Mouse (Mus musculus) neural tube, embryonic 12.5 days (tissue): ENCODE results near the gene Dhx15. TPM values are rescaled to one million over a fixed set of nuclear protein-coding genes. Genes with fewer than 3 reads are reported as not detected.

Experiments
- ATAC-seq: fragments of 200-750 bp; cut with Nextera tagmentation; 2 replicates; pipeline ENCODE4 v1.8.0; 2017; ENCODE audit warnings: low read depth, mild to moderate bottlenecking, moderate TSS enrichment, moderate library complexity; ENCODE audit not compliant: low FRiP score
- H3K27ac ChIP-seq: fragments of 300-500 bp; sonication (generic); 2 replicates; pipeline ENCODE4 v1.5.1; 2016
- H3K27me3 ChIP-seq: fragments of 300-500 bp; sonication (generic); replicated peaks from 2 replicates; pipeline ENCODE4 v1.6.1; 2016; ENCODE audit warnings: mild to moderate bottlenecking
- H3K36me3 ChIP-seq: fragments of 300-500 bp; sonication (generic); 2 replicates; pipeline ENCODE4 v1.6.1; 2016; ENCODE audit warnings: mild to moderate bottlenecking
- H3K4me1 ChIP-seq: fragments of 300-500 bp; sonication (generic); 2 replicates; pipeline ENCODE4 v1.6.1; 2016
- H3K4me2 ChIP-seq: fragments of 300-500 bp; sonication (generic); replicated peaks from 2 replicates; pipeline ENCODE4 v1.6.1; 2016; ENCODE audit warnings: mild to moderate bottlenecking
- H3K4me3 ChIP-seq: fragments of 300-500 bp; sonication (generic); 2 replicates; pipeline ENCODE4 v1.5.1; 2016
- H3K9ac ChIP-seq: fragments of 300-500 bp; sonication (generic); 2 replicates; pipeline ENCODE4 v1.6.1; 2016; ENCODE audit warnings: mild to moderate bottlenecking
- H3K9me3 ChIP-seq: fragments of 300-500 bp; sonication (generic); 2 replicates; pipeline ENCODE4 v1.6.1; 2016; ENCODE audit warnings: mild to moderate bottlenecking
- WGBS: fragments of 180-500 bp; shearing (Covaris S2); methylation state at CpG from one replicate; pipeline ENCODE4 v1.1.7; 2016; 5-methylcytosine and 5-hydroxymethylcytosine counted together
- polyA plus RNA-seq: library from polyadenylated mRNA; unstranded; fragments of >200 nt; fragmentation: Nextera tagmentation; extraction: Ambion mirVana; gene quantifications from 2 replicates; pipeline ENCODE4 v1.2.1, GENCODE M21; 2016

Dhx15 gene
- polyA plus RNA-seq, 1 experiment from 2014 or later, result 173 TPM

DNA sequence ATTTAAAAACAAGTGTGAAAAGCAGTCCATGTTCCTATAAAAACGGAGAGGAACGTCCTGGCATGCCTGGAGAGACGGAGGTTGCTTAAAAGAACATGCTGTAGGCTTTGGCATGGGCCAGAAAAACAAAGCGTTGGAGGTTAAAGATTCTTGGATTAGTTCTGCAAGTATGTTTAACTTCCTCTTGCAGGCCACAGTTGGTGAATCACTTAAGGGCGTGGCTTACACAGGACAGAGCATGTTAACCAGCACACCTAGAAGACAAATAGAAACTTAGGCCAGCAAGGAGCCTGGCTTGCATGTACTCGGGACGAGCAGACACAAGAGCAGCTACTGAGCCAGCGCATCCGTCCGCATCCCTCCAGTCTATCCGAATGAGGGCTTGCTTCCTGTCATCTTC is 52.2 kb downstream of the Dhx15 start:
- no peak for ATAC-seq
- WGBS, result 94% methylated on average over 11 of the region's 11 CpGs
- Histone ChIP-seq H3K4me3 (no peak overlapping the region), H3K27me3 (no peaks in the 10 kb centered on the region), H3K9me3 (no peaks in the 10 kb centered on the region), H3K27ac (no peak overlapping the region), H3K4me1 (no peaks in the 10 kb centered on the region), H3K36me3 (peaks cover 9% of the 10 kb centered on the region), H3K4me2 (no peak overlapping the region), H3K9ac (no peak overlapping the region)

DNA sequence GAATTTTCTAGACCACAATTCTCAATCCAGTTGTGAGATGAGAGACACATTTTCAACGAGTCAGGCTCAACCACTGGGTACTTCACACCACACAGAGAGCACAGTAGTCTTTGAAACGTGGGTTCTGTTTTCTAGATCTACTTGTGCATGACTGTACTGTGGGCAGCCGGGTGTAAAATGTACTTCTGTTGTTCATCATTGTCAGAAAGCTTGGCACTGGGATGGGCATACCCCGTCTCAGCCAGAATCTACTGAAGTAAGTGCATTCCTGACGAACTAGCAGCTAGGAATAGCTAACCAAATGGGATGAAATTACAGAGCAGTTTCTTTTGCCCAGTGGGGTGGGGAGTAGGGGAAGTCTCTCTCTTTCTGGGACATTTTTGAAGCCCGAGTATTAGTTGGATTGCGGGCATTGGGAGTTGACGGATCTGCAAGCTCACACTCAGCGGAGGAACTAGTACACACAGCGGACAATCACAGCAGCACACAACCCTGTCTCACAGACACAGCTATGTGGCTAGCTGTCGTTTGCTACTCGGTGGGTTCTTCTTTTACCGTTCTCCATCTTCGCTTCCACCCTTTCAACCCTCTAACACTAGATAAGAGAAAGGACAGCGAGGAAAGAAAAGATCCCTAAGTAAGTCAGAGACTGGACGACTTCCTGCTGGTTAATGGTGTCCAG is 54.7 kb downstream of the Dhx15 start:
- Histone ChIP-seq H3K27ac (no peak overlapping the region), H3K4me3 (no peak overlapping the region), H3K4me2 (no peak overlapping the region), H3K9ac (no peak overlapping the region), H3K27me3 (no peaks in the 10 kb centered on the region), H3K36me3 (peaks cover 7% of the 10 kb centered on the region), H3K4me1 (no peaks in the 10 kb centered on the region), H3K9me3 (no peaks in the 10 kb centered on the region)
- ATAC-seq, result no peak
- WGBS, result 79% methylated on average over 16 of the region's 16 CpGs

DNA sequence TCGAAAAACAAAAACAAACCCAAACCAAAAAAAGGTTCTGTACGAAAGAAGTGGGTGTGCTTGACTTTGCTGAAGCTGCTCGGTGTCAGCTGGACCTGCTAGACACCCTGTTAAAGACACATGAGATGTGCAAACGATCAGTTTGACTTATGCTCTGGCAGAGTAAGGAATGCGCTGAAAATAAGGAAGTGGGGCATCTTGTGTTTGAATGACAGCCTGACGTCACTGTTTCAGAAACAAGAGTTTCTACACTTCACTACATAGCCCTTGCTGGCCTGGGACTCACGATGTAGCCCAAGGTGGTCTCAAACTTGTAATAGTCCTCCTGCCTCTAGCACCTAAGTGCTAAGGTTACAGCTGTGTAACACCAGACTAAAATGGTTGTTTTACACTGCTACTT is 57.5 kb downstream of the Dhx15 start:
- no peak overlapping the region for H3K27ac ChIP-seq
- no peak overlapping the region for H3K4me2 ChIP-seq
- no peak for ATAC-seq
- H3K9ac ChIP-seq, result no peak overlapping the region
- no peak overlapping the region for H3K4me3 ChIP-seq
- WGBS, result 94% methylated on average over 7 of the region's 7 CpGs
- H3K4me1 ChIP-seq, result no peaks in the 10 kb centered on the region
- no peaks in the 10 kb centered on the region for H3K9me3 ChIP-seq
- H3K36me3 ChIP-seq, result peaks cover 2% of the 10 kb centered on the region; the same call in 1 of the 2 replicates
- no peaks in the 10 kb centered on the region for H3K27me3 ChIP-seq

DNA sequence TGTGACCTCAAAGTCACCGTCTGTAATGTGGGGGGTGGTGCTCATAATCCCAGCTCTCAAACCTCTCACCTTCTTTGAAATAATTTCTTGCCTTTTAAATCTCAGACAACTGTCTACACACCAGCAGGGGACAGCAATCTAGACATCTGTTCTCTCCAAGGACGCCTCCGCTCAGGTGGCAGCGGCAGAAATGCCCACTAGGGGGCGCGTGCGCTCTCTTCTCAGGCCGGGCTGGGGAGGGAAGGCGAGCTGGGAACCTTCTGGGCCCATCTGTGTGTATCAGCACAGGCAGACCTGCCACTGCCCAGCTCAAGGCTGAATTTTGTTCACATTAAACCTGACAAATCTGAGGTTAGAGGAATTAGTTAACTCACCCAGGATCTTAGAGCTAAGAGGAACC is 58.2 kb downstream of the Dhx15 start:
- Histone ChIP-seq H3K4me1 (no peaks in the 10 kb centered on the region), H3K27ac (no peak overlapping the region), H3K27me3 (no peaks in the 10 kb centered on the region), H3K4me2 (no peak overlapping the region), H3K9me3 (no peaks in the 10 kb centered on the region), H3K9ac (no peak overlapping the region), H3K36me3 (peaks cover 2% of the 10 kb centered on the region; the same call in 1 of the 2 replicates), H3K4me3 (no peak overlapping the region)
- peak; percentile 72; the same call in 1 of the 2 replicates for ATAC-seq
- 23% methylated on average over 9 of the region's 9 CpGs for WGBS

DNA sequence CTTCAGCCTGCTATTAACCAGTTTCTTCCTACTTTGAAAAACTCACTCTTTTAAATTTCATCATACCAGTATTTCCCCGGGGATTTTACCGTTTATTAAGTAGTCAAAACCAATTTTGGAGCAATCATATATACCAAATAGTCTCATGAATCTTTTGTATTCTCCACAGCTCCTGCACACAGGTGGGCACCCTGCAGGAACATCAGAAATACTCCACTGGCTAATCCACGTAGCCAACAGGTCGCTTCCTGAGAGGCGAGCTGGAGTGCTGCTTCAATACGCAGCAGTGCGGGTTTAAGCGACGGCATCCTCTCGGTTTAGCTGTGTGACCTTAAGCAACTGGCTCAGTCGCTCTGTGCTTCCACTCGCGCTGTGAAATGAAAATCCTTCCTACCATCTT is 58.9 kb downstream of the Dhx15 start:
- ATAC-seq, result no peak
- Histone ChIP-seq H3K9ac (no peak overlapping the region), H3K4me2 (no peak overlapping the region), H3K9me3 (no peaks in the 10 kb centered on the region), H3K36me3 (peaks cover 2% of the 10 kb centered on the region; the same call in 1 of the 2 replicates), H3K4me3 (no peak overlapping the region), H3K4me1 (no peaks in the 10 kb centered on the region), H3K27ac (no peak overlapping the region), H3K27me3 (no peaks in the 10 kb centered on the region)
- 94% methylated on average over 13 of the region's 13 CpGs for WGBS

DNA sequence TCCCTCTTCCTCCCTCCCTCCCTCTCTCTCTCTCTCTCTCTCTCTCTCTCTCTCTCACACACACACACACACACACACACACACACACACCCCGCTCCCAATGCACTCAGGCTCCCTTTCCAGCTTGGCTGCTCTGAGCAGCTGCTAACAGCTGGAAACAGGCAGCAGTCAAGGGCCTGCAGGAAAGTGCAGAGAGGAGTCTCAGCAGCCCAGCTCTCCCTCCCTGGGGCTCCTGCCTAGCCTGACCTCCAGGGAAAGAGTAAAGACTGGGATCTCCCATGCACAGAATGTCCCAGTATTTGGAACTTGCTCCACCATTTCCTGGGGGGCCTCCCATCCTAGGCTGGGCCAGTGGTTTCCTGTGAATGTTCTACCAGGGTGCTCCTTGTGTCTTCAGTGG is 59.8 kb downstream of the Dhx15 start:
- Histone ChIP-seq H3K9ac (no peak overlapping the region), H3K4me2 (no peak overlapping the region), H3K4me1 (no peaks in the 10 kb centered on the region), H3K9me3 (no peaks in the 10 kb centered on the region), H3K4me3 (no peak overlapping the region), H3K36me3 (peaks cover 2% of the 10 kb centered on the region; the same call in 1 of the 2 replicates), H3K27ac (no peak overlapping the region), H3K27me3 (no peaks in the 10 kb centered on the region)
- WGBS, result 94% methylated on average over 1 of the region's 1 CpGs
- no peak for ATAC-seq

DNA sequence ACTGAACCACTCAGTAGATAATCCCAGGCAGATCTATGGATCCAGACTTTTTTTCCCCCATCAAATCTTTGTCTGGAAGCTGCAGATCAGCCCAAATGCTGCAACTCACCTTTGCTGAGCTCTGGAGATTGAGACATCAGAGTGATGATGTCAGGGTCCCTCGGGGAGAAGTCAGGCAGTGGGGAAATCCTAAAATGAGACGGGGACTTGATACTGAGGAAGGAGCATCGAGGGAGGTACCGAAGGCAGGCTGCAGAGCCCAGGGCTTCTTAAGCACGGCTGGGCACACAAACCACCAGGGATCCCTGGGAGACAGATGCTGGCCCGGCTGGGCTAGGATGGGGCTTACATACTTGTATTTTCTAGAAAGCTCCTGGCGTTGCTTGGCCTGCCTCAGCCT is 64.1 kb downstream of the Dhx15 start:
- 77% methylated on average over 7 of the region's 7 CpGs for WGBS
- Histone ChIP-seq H3K36me3 (no peaks in the 10 kb centered on the region), H3K9ac (no peak overlapping the region), H3K4me1 (no peaks in the 10 kb centered on the region), H3K4me2 (no peak overlapping the region), H3K4me3 (no peak overlapping the region), H3K27ac (no peak overlapping the region), H3K27me3 (no peaks in the 10 kb centered on the region), H3K9me3 (no peaks in the 10 kb centered on the region)
- no peak for ATAC-seq

DNA sequence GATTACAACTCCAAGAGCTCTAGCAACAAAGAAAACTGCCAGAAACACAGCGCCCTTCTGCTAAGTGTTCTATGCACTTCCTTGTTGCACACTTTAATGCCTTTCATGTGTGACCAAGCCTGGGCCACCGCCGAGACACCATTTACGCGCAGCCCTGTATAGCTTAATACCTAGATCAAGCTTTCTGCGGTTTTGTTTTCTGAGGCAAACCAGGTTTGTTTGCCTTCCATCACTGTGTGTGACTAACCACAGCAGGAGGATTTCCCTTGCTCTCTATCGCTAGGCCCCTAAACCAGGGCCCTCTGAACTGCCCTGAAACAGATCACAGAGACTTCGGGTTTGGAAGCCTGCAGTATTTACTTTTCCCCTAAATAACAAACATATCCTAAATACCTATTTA is 64.5 kb downstream of the Dhx15 start:
- ATAC-seq, result no peak
- no peaks in the 10 kb centered on the region for H3K9me3 ChIP-seq
- no peak overlapping the region for H3K4me2 ChIP-seq
- no peak overlapping the region for H3K9ac ChIP-seq
- WGBS, result 81% methylated on average over 8 of the region's 8 CpGs
- no peak overlapping the region for H3K27ac ChIP-seq
- no peaks in the 10 kb centered on the region for H3K27me3 ChIP-seq
- H3K4me1 ChIP-seq, result no peaks in the 10 kb centered on the region
- no peaks in the 10 kb centered on the region for H3K36me3 ChIP-seq
- no peak overlapping the region for H3K4me3 ChIP-seq

DNA sequence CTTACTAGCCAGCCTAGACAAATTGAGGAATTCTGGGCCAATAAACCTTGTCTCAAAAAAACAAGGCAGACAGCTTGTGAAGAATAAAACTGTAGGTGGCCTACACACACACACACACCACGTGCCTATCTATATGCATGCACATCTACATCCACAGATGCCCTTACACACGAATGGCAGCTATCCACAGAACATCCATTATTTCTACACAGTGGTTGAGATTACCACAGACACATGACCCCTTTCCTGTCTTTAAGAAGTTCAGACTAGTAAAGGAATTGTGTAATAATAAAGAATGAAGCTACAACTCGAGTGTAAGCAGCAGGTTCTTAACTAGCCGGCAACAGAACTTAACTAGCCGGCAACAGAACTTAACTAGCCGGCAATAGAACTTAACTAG is 68.2 kb downstream of the Dhx15 start:
- Histone ChIP-seq H3K27ac (no peak overlapping the region), H3K36me3 (no peaks in the 10 kb centered on the region), H3K4me3 (no peak overlapping the region), H3K4me1 (no peaks in the 10 kb centered on the region), H3K9ac (no peak overlapping the region), H3K27me3 (no peaks in the 10 kb centered on the region), H3K9me3 (no peaks in the 10 kb centered on the region), H3K4me2 (no peak overlapping the region)
- ATAC-seq, result no peak
- 81% methylated on average over 6 of the region's 6 CpGs for WGBS

DNA sequence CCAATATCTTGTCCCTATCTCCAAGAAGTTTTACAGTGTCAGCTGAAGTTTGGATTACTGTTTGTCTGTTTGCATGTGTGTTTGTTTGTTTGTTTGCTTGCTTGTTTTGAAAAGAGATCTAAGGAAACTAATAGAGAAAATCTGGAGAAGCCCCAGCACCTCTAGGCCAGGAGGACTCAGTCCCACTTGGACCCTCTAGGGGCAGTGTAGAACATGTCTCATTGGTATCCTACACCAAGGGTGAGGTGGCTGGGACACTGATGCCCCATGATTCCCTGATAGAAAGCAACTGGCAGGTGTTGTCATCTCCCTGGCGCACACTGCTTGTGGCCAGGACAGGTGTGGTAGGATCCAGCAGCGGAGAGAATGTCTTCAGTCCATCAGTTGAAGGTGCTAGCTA is 70.5 kb downstream of the Dhx15 start:
- Histone ChIP-seq H3K27ac (no peak overlapping the region), H3K27me3 (peaks cover 12% of the 10 kb centered on the region), H3K4me1 (peaks cover 4% of the 10 kb centered on the region), H3K9ac (no peak overlapping the region), H3K9me3 (no peaks in the 10 kb centered on the region), H3K4me3 (no peak overlapping the region), H3K36me3 (no peaks in the 10 kb centered on the region), H3K4me2 (no peak overlapping the region)
- 52% methylated on average over 2 of the region's 2 CpGs for WGBS
- no peak for ATAC-seq

DNA sequence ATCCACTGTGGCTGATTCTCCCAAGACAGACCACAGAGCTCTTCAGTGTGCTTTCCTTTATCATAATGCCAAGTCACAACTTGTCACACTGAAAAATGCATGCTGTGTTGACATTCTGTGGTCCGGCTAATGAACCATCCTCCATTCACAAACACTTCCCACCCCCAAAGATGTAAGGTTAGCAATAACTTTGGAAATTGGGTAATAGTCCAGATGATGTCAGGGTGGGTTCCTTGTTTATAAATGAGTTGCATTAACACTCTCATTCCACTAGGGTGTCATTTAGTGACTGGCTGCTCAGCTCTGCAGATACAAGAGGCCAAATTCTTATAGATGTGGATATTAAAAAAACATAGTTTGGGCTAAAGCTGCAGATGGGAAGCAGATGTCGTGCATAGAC is 71.1 kb downstream of the Dhx15 start:
- ATAC-seq, result no peak
- WGBS, result 89% methylated on average over 2 of the region's 2 CpGs
- H3K36me3 ChIP-seq, result no peaks in the 10 kb centered on the region
- no peak overlapping the region for H3K4me2 ChIP-seq
- no peak overlapping the region for H3K27ac ChIP-seq
- H3K9me3 ChIP-seq, result no peaks in the 10 kb centered on the region
- H3K9ac ChIP-seq, result no peak overlapping the region
- peaks cover 11% of the 10 kb centered on the region for H3K4me1 ChIP-seq
- peaks cover 18% of the 10 kb centered on the region for H3K27me3 ChIP-seq
- H3K4me3 ChIP-seq, result no peak overlapping the region

DNA sequence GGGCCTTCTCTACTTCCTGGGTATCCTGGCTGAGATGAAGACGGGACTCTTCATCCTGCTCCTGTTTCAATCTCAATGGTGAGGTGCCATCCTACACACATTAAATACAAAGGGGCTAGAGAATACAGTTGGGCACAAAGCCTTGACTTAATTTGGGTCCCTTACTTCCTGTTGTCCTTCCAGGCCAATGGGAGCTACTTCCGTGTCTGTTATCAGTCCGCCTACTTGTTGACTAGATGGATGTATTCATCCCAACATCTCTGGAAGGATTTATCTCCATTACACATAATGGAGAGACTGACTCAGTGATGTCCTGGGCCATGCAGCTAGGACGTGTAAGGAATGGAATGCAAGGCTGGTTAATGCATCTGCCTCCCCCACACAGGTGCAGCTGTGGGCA is 72.5 kb downstream of the Dhx15 start:
- no peak overlapping the region for H3K4me3 ChIP-seq
- no peaks in the 10 kb centered on the region for H3K9me3 ChIP-seq
- 85% methylated on average over 4 of the region's 4 CpGs for WGBS
- peaks cover 31% of the 10 kb centered on the region for H3K27me3 ChIP-seq
- no peak for ATAC-seq
- H3K9ac ChIP-seq, result no peak overlapping the region
- no peak overlapping the region for H3K27ac ChIP-seq
- H3K36me3 ChIP-seq, result no peaks in the 10 kb centered on the region
- no peak overlapping the region for H3K4me2 ChIP-seq
- peaks cover 24% of the 10 kb centered on the region for H3K4me1 ChIP-seq

DNA sequence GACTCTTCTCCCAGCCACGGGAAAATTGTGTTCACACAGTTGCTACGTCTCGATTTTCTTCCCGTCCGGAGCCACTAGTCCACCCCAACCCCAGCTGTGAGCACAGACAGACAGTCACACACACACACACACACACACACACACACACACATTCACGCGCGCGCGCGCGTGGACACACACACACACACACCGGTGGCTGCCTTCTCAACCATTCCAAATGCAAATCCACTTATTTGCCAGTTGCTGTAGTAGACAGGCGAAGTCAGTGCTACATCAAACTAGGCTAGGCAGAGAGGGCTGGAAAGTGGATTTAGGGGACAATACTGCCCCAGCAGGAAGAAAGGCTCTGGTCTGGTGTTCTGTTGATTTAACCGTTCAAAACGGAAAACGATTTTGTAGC is 73.9 kb downstream of the Dhx15 start:
- H3K36me3 ChIP-seq, result no peaks in the 10 kb centered on the region
- WGBS, result 3% methylated on average over 17 of the region's 17 CpGs
- H3K4me2 ChIP-seq, result peak overlapping the region; percentile 100
- H3K4me3 ChIP-seq, result peak overlapping the region; percentile 67
- no peak overlapping the region for H3K9ac ChIP-seq
- peak; percentile 23 for ATAC-seq
- peaks cover 24% of the 10 kb centered on the region for H3K4me1 ChIP-seq
- H3K27me3 ChIP-seq, result peaks cover 41% of the 10 kb centered on the region
- no peak overlapping the region for H3K27ac ChIP-seq
- no peaks in the 10 kb centered on the region for H3K9me3 ChIP-seq
